Mouse (Mus musculus) neural tube, embryonic 12.5 days (tissue): ENCODE results near the gene Klhdc4. TPM values are rescaled to one million over a fixed set of nuclear protein-coding genes. Genes with fewer than 3 reads are reported as not detected.

ENCODE experiments used
- ATAC-seq: fragments of 200-750 bp; cut with Nextera tagmentation; 2 replicates; pipeline ENCODE4 v1.8.0; 2017; ENCODE audit warnings: low read depth, mild to moderate bottlenecking, moderate TSS enrichment, moderate library complexity; ENCODE audit not compliant: low FRiP score
- H3K27ac ChIP-seq: fragments of 300-500 bp; sonication (generic); 2 replicates; pipeline ENCODE4 v1.5.1; 2016
- H3K27me3 ChIP-seq: fragments of 300-500 bp; sonication (generic); replicated peaks from 2 replicates; pipeline ENCODE4 v1.6.1; 2016; ENCODE audit warnings: mild to moderate bottlenecking
- H3K36me3 ChIP-seq: fragments of 300-500 bp; sonication (generic); 2 replicates; pipeline ENCODE4 v1.6.1; 2016; ENCODE audit warnings: mild to moderate bottlenecking
- H3K4me1 ChIP-seq: fragments of 300-500 bp; sonication (generic); 2 replicates; pipeline ENCODE4 v1.6.1; 2016
- H3K4me2 ChIP-seq: fragments of 300-500 bp; sonication (generic); replicated peaks from 2 replicates; pipeline ENCODE4 v1.6.1; 2016; ENCODE audit warnings: mild to moderate bottlenecking
- H3K4me3 ChIP-seq: fragments of 300-500 bp; sonication (generic); 2 replicates; pipeline ENCODE4 v1.5.1; 2016
- H3K9ac ChIP-seq: fragments of 300-500 bp; sonication (generic); 2 replicates; pipeline ENCODE4 v1.6.1; 2016; ENCODE audit warnings: mild to moderate bottlenecking
- H3K9me3 ChIP-seq: fragments of 300-500 bp; sonication (generic); 2 replicates; pipeline ENCODE4 v1.6.1; 2016; ENCODE audit warnings: mild to moderate bottlenecking
- WGBS: fragments of 180-500 bp; shearing (Covaris S2); methylation state at CpG from one replicate; pipeline ENCODE4 v1.1.7; 2016; 5-methylcytosine and 5-hydroxymethylcytosine counted together
- polyA plus RNA-seq: library from polyadenylated mRNA; unstranded; fragments of >200 nt; fragmentation: Nextera tagmentation; extraction: Ambion mirVana; gene quantifications from 2 replicates; pipeline ENCODE4 v1.2.1, GENCODE M21; 2016

Klhdc4 gene
- polyA plus RNA-seq, 1 experiment from 2014 or later: 47.7 TPM

DNA sequence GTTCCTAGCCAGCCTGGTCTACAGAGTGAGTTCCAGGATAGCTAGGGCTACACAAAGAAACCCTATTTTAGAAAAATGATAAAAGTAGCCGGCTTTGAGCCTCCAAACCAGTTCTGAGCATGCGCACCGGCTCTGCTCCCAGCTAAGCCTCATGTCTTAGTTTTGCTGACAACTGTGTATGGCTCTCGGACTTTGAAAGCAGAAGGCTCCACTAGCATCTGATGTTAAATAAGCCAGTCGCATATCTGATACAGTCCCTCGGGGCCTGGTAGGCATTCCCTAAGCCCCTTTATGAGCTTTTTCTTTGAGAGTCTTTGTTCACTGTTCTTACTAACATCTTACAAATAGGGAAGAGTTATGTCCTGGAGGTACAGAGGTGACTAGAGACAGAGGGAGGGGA is 18.6 kb upstream of the Klhdc4 start:
- Histone ChIP-seq H3K27ac (no peak overlapping the region), H3K36me3 (no peaks in the 10 kb centered on the region), H3K4me1 (peaks cover 5% of the 10 kb centered on the region; the same call in 1 of the 2 replicates), H3K4me3 (no peak overlapping the region), H3K4me2 (no peak overlapping the region), H3K9me3 (no peaks in the 10 kb centered on the region), H3K9ac (no peak overlapping the region), H3K27me3 (no peaks in the 10 kb centered on the region)
- no peak for ATAC-seq
- WGBS: 46% methylated on average over 6 of the region's 6 CpGs

DNA sequence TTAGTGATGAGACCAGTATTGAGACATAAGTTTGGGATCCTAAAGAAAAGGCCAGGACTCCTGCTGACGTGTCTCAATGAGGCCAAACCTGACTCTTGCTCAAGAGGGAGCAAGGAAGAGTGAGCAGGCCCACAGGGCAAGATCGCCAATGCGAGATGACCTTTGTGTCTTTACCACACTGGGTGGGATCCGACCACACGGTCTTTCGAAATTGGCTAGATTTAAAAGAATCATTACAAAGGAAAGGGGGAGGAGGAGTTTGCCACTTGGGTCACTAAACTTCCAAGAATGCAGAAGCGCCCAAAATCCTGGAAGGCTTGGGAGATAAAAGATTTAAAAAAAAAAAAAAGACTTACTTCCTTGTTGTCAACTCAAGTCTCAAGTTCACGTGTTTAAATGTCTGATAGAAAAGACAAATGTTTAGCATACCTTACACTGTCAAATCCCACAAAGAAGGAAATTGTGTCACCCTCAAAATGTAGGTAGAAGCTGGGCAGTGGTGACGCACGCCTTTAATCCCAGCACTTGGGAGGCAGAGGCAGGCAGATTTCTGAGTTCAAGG is 18.0 kb upstream of the Klhdc4 start:
- ATAC-seq: no peak
- WGBS: 75% methylated on average over 10 of the region's 10 CpGs

DNA sequence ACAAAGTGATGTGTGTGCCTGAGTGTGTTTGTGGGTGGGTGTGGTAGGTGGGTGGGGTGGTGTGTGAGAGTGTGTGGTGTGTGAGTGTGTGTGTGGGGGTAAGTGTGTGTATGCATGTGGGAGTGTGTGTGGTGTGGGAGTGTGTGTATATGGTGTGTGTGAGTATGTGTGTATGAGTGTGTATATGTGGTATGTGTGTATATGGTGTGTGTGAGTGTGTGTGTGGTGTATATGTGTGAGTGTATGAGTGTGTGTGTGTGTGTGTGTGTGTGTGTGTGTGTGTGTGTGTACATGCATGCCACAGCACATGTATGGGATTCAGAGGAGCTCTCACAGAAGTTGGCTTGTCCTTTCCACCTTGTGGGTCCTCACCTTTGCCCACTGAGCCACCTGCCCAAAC is 17.4 kb upstream of the Klhdc4 start:
- H3K4me2 ChIP-seq: no peak overlapping the region
- no peak overlapping the region for H3K9ac ChIP-seq
- ATAC-seq: no peak
- H3K9me3 ChIP-seq: no peaks in the 10 kb centered on the region
- H3K27me3 ChIP-seq: no peaks in the 10 kb centered on the region
- H3K4me3 ChIP-seq: no peak overlapping the region
- peaks cover 5% of the 10 kb centered on the region; the same call in 1 of the 2 replicates for H3K4me1 ChIP-seq
- no peak overlapping the region for H3K27ac ChIP-seq
- no peaks in the 10 kb centered on the region for H3K36me3 ChIP-seq

More for the DNA sequence above, 18.0 kb upstream of the Klhdc4 start:
- no peak overlapping the region for H3K4me2 ChIP-seq
- no peaks in the 10 kb centered on the region for H3K36me3 ChIP-seq
- H3K9ac ChIP-seq: no peak overlapping the region
- no peaks in the 10 kb centered on the region for H3K27me3 ChIP-seq
- no peaks in the 10 kb centered on the region for H3K9me3 ChIP-seq
- H3K27ac ChIP-seq: no peak overlapping the region
- H3K4me3 ChIP-seq: no peak overlapping the region
- H3K4me1 ChIP-seq: peaks cover 5% of the 10 kb centered on the region; the same call in 1 of the 2 replicates

DNA sequence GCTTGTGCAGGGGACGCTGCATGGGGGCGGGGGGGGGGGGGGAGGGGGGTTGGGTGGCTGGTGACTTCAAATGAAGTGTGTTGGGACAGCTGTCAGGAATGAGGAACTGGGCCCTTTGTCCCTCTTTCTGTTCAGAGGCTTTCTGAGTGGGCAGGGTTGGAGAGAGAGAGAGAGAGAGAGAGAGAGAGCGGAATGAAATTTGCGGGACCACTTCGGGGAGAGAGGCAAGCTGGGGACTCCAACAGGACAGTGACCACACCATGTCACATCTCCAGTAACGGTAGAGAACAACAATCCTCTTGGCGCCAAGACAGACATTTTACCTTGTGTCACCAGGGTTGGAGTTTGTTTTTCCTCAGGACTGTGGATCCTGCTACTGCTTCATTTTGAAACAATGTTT is 15.4 kb upstream of the Klhdc4 start:
- 53% methylated on average over 7 of the region's 7 CpGs for WGBS
- ATAC-seq: no peak
- H3K4me2 ChIP-seq: no peak overlapping the region

DNA sequence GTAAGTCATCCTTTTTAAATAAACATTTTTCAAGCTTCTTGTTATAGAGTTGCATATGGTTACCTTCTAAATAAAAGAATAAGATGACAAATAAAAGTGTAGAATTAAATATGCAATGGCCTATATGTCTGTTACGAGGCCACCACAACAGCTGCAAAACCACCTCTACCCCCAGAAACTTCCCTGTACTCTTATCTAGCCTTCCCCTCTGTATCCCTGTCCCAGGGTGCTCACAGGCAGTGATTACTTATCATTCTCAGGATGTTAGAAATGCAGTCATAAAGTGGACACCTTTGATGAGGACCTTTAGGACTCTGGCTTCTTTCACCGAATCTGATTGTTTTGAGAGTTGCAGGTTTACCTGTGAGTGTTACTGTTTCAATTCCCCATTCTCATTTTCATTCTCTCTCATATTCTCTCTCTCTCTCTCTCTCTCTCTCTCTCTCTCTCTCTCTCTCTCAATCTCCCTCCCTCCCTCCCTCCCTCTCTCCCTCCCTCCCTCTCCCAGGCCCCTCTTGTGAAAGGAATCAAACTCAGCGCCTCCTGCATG is 13.9 kb upstream of the Klhdc4 start:
- Histone ChIP-seq H3K4me2 (no peak overlapping the region), H3K9ac (no peak overlapping the region), H3K27me3 (no peaks in the 10 kb centered on the region), H3K9me3 (no peaks in the 10 kb centered on the region), H3K4me3 (no peak overlapping the region), H3K27ac (no peak overlapping the region), H3K4me1 (no peaks in the 10 kb centered on the region), H3K36me3 (no peaks in the 10 kb centered on the region)
- WGBS: 89% methylated on average over 3 of the region's 3 CpGs
- no peak for ATAC-seq

More for the DNA sequence above, 15.4 kb upstream of the Klhdc4 start:
- Histone ChIP-seq H3K9me3 (no peaks in the 10 kb centered on the region), H3K27ac (no peak overlapping the region), H3K9ac (no peak overlapping the region), H3K4me1 (no peaks in the 10 kb centered on the region), H3K36me3 (no peaks in the 10 kb centered on the region), H3K27me3 (no peaks in the 10 kb centered on the region), H3K4me3 (no peak overlapping the region)

DNA sequence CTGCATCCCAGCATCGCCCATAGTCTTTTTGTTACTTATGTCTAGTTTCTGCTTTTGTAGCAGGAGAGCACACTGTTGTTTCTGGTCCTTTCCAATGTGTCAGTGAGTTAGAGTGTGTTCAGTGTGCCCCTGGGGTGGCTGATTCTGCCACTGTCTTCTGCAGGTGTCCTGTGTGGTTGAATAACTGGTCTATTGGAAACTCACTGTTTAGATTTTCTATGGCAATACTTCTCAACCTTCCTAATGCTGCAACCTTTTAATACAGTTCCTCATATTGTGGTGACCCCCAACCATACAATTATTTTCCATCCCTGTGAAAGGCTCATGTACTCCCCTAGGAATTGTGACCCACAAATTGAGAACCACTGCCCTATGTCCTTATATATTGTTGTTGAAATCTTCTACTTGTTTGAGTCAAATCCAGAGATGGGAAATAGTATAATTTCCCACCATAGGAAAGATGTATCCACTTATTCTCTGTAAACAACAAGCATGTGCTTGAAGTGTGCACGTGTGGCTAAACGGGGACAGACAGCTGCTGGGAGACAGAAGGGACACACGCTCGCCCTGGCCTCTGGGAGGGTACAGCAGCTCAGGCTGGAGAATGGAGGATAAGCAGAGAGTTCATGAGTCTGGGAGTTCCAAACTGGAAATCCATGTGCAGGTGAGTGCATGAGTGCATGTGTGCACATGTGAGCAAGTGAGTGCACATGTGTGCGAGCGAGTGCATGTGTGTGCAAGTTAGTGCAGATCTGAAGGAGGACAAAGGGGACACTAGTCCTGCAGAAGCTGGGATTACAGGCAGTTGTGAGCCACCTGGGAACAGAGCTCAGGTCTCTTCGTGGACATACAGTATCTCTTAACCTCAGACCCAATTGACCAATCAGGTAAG is 12.9 kb upstream of the Klhdc4 start:
- Histone ChIP-seq H3K9me3 (no peaks in the 10 kb centered on the region), H3K27me3 (no peaks in the 10 kb centered on the region), H3K27ac (no peak overlapping the region), H3K4me1 (no peaks in the 10 kb centered on the region), H3K4me2 (no peak overlapping the region), H3K4me3 (no peak overlapping the region), H3K9ac (no peak overlapping the region), H3K36me3 (no peaks in the 10 kb centered on the region)
- ATAC-seq: no peak
- WGBS: 89% methylated on average over 8 of the region's 8 CpGs

DNA sequence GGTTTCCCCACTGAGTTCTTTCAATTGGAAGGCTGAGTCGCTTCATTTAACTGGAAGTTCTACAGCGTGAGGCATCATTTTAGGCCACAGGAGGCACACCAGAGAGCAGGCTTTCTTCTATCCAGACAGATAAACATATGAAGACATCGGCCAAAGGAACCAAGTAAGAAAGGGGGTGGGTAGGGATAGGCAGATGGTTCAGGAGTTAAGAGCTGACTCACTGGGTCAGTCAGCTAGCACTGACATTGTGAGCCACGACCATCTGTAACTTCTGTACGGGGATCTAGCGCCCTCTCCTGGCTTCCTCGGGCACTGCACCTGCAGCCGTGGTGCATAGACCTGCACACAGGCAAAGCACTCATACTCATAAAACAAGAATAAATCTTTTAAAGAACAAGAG is 11.9 kb upstream of the Klhdc4 start:
- no peak overlapping the region for H3K4me3 ChIP-seq
- no peak for ATAC-seq
- no peak overlapping the region for H3K9ac ChIP-seq
- 49% methylated on average over 8 of the region's 8 CpGs for WGBS
- no peak overlapping the region for H3K27ac ChIP-seq
- no peaks in the 10 kb centered on the region for H3K27me3 ChIP-seq
- no peaks in the 10 kb centered on the region for H3K4me1 ChIP-seq
- H3K36me3 ChIP-seq: no peaks in the 10 kb centered on the region
- no peak overlapping the region for H3K4me2 ChIP-seq
- no peaks in the 10 kb centered on the region for H3K9me3 ChIP-seq

DNA sequence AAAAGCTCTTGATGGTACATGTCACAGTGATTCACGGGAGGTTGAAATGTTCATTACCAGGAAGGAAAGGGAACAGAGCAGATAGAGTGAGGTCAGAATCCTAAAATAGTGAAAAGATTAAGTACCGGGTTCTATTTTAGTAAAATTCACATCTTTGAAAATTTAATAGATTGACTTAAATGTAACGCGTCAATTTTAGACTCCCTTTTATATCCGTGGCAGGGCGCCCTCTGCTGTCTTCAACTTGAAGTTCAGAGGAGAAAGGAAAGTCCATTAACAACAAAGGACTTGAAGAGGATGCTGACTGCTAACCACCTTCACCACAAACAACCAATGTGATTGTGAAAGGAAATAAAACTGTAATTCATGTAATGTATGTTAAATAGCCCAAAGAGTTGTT is 3.1 kb upstream of the Klhdc4 start:
- ATAC-seq: no peak

DNA sequence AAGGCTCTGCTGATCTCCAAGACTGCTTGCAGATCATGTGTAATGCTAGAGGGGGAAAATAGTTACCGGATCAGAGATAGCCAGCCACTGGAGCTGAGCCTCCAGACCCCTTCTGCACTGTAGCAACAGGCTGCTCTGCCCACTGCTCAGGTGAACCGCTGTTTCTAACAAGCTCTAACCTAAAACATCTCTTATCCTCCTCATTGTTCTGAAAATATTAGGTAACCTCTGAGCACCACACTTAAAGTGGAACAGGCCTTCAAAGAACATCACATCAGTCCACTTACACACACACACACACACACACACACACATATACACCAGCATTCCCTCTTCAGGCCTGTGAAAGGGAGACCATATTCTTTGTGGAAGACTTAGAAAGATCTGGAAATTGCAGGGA is 2.7 kb upstream of the Klhdc4 start:
- H3K27me3 ChIP-seq: no peaks in the 10 kb centered on the region
- H3K4me2 ChIP-seq: no peak overlapping the region
- H3K4me1 ChIP-seq: peaks cover 15% of the 10 kb centered on the region
- no peak overlapping the region for H3K4me3 ChIP-seq
- no peaks in the 10 kb centered on the region for H3K36me3 ChIP-seq
- no peak for ATAC-seq
- WGBS: 79% methylated on average over 2 of the region's 2 CpGs
- no peak overlapping the region for H3K9ac ChIP-seq
- no peak overlapping the region for H3K27ac ChIP-seq
- no peaks in the 10 kb centered on the region for H3K9me3 ChIP-seq

More for the DNA sequence above, 3.1 kb upstream of the Klhdc4 start:
- Histone ChIP-seq H3K4me2 (no peak overlapping the region), H3K4me3 (no peak overlapping the region), H3K4me1 (peaks cover 15% of the 10 kb centered on the region), H3K9ac (no peak overlapping the region), H3K27me3 (no peaks in the 10 kb centered on the region), H3K36me3 (no peaks in the 10 kb centered on the region), H3K9me3 (no peaks in the 10 kb centered on the region), H3K27ac (no peak overlapping the region)
- WGBS: 21% methylated on average over 6 of the region's 6 CpGs

DNA sequence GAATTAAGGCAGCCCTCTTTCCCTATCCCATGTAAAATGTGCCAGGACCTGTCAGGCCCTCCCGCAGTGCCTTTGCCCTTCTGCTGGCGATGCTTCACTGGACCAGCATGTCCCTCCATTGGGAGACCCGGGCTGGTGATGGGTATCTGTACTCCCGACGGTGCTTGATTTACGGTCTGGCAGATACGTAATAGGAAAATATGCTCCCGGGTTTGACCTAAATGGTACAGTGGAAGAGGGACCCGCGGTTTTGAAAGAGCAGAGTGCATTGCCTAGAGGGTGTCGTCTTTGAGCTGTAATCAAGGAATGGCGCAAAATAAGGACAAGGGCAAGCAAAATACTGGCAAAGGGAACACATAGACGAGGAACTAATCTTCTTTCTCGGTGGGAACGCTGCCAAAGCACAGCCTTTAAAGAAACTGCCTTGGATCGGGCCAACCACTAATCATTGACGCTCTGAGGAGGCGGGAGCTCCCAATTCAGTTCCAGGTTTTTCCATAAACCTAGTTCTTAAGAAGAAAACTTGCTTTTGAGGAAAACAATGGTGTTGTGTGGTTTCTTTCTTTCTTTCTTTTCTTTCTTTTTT is 501 bp upstream of the Klhdc4 start:
- H3K27ac ChIP-seq: 0 out of 2 replicates have a peak overlapping the region, but pooled peaks have one; percentile 4
- ATAC-seq: peak; percentile 88

DNA sequence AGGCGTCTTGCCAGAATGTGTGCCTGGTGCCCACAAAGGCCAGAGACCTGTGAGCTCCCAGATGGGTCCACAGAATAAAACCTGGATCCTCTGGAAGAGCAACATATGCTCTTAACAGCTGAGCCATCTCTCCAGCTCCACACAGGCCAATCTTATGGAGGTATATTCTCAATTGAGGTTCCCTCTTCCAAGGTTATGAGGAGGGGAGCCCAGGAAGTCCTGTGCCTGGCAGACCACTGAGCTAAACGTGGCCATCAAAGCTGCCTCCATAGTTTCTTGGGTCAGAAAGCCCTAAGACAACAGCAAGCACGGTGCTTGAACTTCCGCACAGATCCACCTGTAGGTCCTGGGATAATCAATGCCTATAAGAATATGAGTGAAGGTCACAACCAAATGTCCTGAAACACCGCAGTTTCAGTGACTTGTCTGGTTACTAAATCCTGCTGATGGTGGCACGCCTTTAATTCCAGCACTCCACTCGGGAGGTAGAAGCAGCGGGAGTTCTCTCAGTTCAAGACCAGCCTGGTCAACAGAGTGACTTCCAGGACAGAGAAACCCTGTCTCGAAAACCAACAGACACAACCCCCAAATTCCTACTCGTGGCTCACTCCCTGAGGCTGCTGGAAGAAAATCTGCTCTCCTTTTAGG is 869 bp downstream of the Klhdc4 start:
- peak overlapping the region; percentile 87 for H3K9ac ChIP-seq
- peak overlapping the region; percentile 97 for H3K4me2 ChIP-seq
- peaks cover 15% of the 10 kb centered on the region for H3K4me1 ChIP-seq
- H3K27me3 ChIP-seq: no peaks in the 10 kb centered on the region
- WGBS: 35% methylated on average over 10 of the region's 10 CpGs
- no peaks in the 10 kb centered on the region for H3K36me3 ChIP-seq
- H3K27ac ChIP-seq: no peak overlapping the region
- no peak for ATAC-seq
- H3K4me3 ChIP-seq: peak overlapping the region; percentile 90
- H3K9me3 ChIP-seq: no peaks in the 10 kb centered on the region

More for the DNA sequence above, 501 bp upstream of the Klhdc4 start:
- Histone ChIP-seq H3K4me2 (peak overlapping the region; percentile 97), H3K4me3 (peak overlapping the region; percentile 90), H3K4me1 (peaks cover 15% of the 10 kb centered on the region), H3K9ac (peak overlapping the region; percentile 87; the same call in 1 of the 2 replicates), H3K27me3 (no peaks in the 10 kb centered on the region), H3K9me3 (no peaks in the 10 kb centered on the region), H3K36me3 (no peaks in the 10 kb centered on the region)
- 21% methylated on average over 18 of the region's 18 CpGs for WGBS

DNA sequence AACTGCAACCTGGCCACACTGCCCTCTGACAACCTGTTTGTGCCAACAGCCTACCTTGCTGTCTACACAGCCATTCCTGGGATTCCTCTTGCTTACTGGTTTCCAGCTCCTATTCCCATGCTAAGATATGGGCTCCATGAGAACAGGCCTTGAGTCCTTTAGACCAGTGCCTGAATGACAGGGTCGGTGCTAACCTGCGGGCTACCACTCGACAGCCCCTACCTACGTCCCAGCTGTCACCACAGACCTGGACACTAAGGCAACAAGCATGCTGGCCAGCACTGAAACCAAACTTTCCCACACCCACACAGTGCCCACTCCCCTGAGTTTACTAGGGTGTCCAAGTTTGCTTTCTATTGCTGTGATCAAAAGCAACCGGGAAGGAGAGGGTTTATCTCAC is 1.6 kb downstream of the Klhdc4 start:
- no peak for ATAC-seq
- H3K36me3 ChIP-seq: no peaks in the 10 kb centered on the region
- H3K9me3 ChIP-seq: no peaks in the 10 kb centered on the region
- no peak overlapping the region for H3K27ac ChIP-seq
- peaks cover 15% of the 10 kb centered on the region for H3K4me1 ChIP-seq
- H3K27me3 ChIP-seq: no peaks in the 10 kb centered on the region
- peak overlapping the region; percentile 97 for H3K4me2 ChIP-seq
- no peak overlapping the region for H3K4me3 ChIP-seq
- no peak overlapping the region for H3K9ac ChIP-seq
- 96% methylated on average over 5 of the region's 5 CpGs for WGBS
